Mouse (Mus musculus) midbrain, postnatal 0 days (tissue): ENCODE data around the gene Psip1. TPM values are rescaled to one million over a fixed set of nuclear protein-coding genes. Genes with fewer than 3 reads are reported as not detected.
A peak's percentile ranks its signal among the peaks of the same experiment; 100 is the strongest.

Experiments used
- ATAC-seq: fragments of 200-750 bp; cut with Nextera tagmentation; 2 replicates; pipeline ENCODE4 v1.8.0; 2017; ENCODE audit warnings: moderate number of reproducible peaks, mild to moderate bottlenecking, moderate TSS enrichment, moderate library complexity; ENCODE audit not compliant: low FRiP score
- DNase-seq: peaks from one replicate; pipeline ENCODE4 v3.0.0-alpha.2; 2015; ENCODE audit warnings: low spot score
- H3K27ac ChIP-seq: fragments of 300-500 bp; sonication (generic); 2 replicates; pipeline ENCODE4 v1.5.1; 2014; ENCODE audit warnings: low read depth, mild to moderate bottlenecking, low read length, mixed read lengths
- H3K27me3 ChIP-seq: fragments of 300-500 bp; sonication (generic); 2 replicates; pipeline ENCODE4 v1.6.1; 2014; ENCODE audit warnings: low read length, control low read depth, mixed read lengths; ENCODE audit not compliant: insufficient read depth
- H3K36me3 ChIP-seq: fragments of 300-500 bp; sonication (generic); 2 replicates; pipeline ENCODE4 v1.6.1; 2014; ENCODE audit warnings: low read length, control low read depth, mixed read lengths; ENCODE audit not compliant: insufficient read depth
- H3K4me1 ChIP-seq: fragments of 300-500 bp; sonication (generic); 2 replicates; pipeline ENCODE4 v1.6.1; 2014; ENCODE audit warnings: mild to moderate bottlenecking, control low read depth, antibody characterized with exemption, low read length, mixed read lengths; ENCODE audit not compliant: insufficient read depth
- H3K4me2 ChIP-seq: fragments of 300-500 bp; sonication (generic); 2 replicates; pipeline ENCODE4 v1.6.1; 2014; ENCODE audit warnings: low read depth, mild to moderate bottlenecking, low read length, mixed read lengths; ENCODE audit not compliant: poor library complexity, severe bottlenecking
- H3K4me3 ChIP-seq: fragments of 300-500 bp; sonication (generic); 2 replicates; pipeline ENCODE4 v1.5.1; 2014; ENCODE audit warnings: low read depth, mild to moderate bottlenecking, low read length, moderate library complexity
- H3K9ac ChIP-seq: fragments of 300-500 bp; sonication (generic); replicated peaks from 2 replicates; pipeline ENCODE4 v1.6.1; 2014; ENCODE audit warnings: mild to moderate bottlenecking, low read length, moderate library complexity, mixed read lengths; ENCODE audit not compliant: poor library complexity, severe bottlenecking
- H3K9me3 ChIP-seq: fragments of 300-500 bp; sonication (generic); 2 replicates; pipeline ENCODE4 v1.6.1; 2016; ENCODE audit warnings: low read length, control low read depth
- CTCF ChIP-seq: IDR thresholded peaks from 2 replicates; pipeline ENCODE4 v1.5.1; 2016; ENCODE audit warnings: antibody characterized with exemption, mild to moderate bottlenecking
- WGBS: fragments of 180-500 bp; shearing (Covaris S2); extraction: QIAGEN DNeasy Blood & Tissue Kit; methylation state at CpG from one replicate; pipeline ENCODE4 v1.1.7; 2014; 5-methylcytosine and 5-hydroxymethylcytosine counted together
- polyA plus RNA-seq: library from polyadenylated mRNA; unstranded; fragments of >200 nt; fragmentation: Nextera tagmentation; extraction: Ambion mirVana; gene quantifications from 2 replicates; pipeline ENCODE4 v1.2.1, GENCODE M21; 2015
- total RNA-seq: library from RNA; depleted of rRNA; stranded (reverse); fragments of >200 nt; gene quantifications from 2 replicates; pipeline ENCODE4 v1.2.3, GENCODE M21; 2014

Psip1 gene
- total and polyA plus RNA-seq, 2 experiments from 2014 or later = 206 to 320 TPM

DNA sequence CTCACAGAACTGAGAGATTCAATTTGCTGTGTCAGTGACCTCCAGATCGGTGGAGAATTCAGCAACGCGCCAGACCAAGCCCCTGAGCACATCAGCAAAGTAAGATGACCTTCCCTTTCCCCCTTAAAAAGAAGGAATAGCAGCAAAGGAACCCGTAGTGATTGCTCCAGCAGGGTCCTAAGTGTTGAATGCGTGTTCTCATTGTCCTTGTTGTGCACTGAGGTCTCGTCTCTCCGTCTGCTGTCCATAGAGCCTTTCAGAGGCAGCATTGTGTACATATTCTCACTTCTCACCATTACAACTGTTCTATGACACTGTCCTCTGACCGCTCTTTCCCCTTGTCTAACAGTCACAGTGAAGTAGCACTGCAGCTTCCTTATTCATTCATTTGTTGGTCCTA, 49.9 kb downstream of the Psip1 start:
- TF ChIP-seq CTCF = no peak
- no peak for ATAC-seq
- Histone ChIP-seq H3K4me2 (no peak overlapping the region), H3K9me3 (no peaks in the 10 kb centered on the region), H3K36me3 (peaks cover 23% of the 10 kb centered on the region), H3K4me1 (no peaks in the 10 kb centered on the region), H3K27me3 (no peaks in the 10 kb centered on the region), H3K4me3 (no peak overlapping the region), H3K9ac (no peak overlapping the region), H3K27ac (no peak overlapping the region)
- DNase-seq = no peak
- WGBS = 95% methylated on average over 8 of the region's 8 CpGs

DNA sequence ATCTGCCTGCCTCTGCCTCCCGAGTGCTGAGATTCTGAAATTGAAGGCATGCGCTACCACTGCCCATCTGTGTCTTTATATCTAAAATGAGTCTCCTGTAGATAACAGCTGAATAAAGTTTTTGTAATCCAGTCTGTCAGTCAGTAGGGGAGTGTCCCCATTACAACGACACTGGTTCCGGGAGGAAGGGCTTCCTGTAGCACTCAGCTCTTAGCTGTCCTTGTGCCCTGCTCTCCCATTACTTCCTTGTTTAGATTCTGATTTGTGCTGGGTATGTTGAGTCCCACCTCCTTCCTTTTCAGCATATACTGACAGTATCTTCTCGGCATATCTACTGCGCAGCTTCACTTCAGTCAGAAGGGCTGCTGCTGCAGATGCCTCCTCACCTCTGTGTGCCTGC, 53.4 kb downstream of the Psip1 start:
- Histone ChIP-seq H3K27ac (no peak overlapping the region), H3K4me3 (no peak overlapping the region), H3K27me3 (no peaks in the 10 kb centered on the region), H3K9ac (no peak overlapping the region), H3K36me3 (peaks cover 24% of the 10 kb centered on the region), H3K4me1 (no peaks in the 10 kb centered on the region), H3K4me2 (no peak overlapping the region), H3K9me3 (no peaks in the 10 kb centered on the region)
- DNase-seq (no peak), ATAC-seq (no peak)
- WGBS = 93% methylated on average over 6 of the region's 6 CpGs
- no peak for TF ChIP-seq CTCF

DNA sequence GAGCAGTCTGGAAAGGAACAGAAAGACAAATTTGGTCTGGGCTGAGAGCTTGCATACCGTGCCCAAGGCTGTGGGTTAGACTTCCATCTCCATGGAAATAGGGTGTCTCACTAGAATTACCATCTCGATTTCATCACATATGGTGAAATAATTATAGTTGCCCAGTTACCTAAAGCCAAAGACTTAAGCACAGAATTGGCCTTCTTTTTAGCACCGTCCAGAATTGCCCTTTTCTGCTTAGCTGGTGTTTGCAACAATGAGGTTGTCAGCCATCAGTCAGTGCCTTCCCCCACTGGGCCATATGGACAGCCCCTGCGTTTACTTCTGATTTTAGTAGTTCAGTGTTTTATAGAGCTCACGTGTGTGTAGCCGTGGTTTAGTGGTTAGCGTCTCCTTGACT, 54.3 kb downstream of the Psip1 start:
- no peak overlapping the region for H3K27ac ChIP-seq
- peaks cover 19% of the 10 kb centered on the region for H3K36me3 ChIP-seq
- ATAC-seq (no peak), DNase-seq (no peak)
- TF ChIP-seq CTCF = no peak
- H3K27me3 ChIP-seq = no peaks in the 10 kb centered on the region
- no peak overlapping the region for H3K4me2 ChIP-seq
- H3K9me3 ChIP-seq = no peaks in the 10 kb centered on the region
- H3K4me3 ChIP-seq = no peak overlapping the region
- WGBS = 88% methylated on average over 7 of the region's 7 CpGs
- no peaks in the 10 kb centered on the region for H3K4me1 ChIP-seq
- no peak overlapping the region for H3K9ac ChIP-seq

DNA sequence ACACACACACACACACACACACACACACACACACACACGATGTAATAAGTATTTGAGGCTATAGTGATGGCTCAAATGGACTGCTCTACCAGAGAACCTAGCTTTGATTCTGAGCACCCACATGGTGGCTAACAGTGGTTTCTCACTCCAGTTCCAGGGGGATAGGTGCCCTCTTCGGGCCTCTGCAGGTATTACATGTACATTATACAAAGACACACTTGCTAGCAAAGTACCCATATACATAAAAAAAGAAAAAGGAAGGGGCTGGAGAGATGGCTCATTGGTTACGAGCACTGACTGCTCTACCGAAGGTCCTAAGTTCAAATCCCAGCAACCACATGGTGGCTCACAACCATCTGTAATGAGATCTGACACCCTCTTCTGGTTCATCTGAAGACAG, 57.4 kb downstream of the Psip1 start:
- 94% methylated on average over 4 of the region's 4 CpGs for WGBS
- Histone ChIP-seq H3K9ac (no peak overlapping the region), H3K4me3 (no peak overlapping the region), H3K27ac (no peak overlapping the region), H3K36me3 (peaks cover 20% of the 10 kb centered on the region; the same call in 1 of the 2 replicates), H3K4me2 (no peak overlapping the region), H3K4me1 (no peaks in the 10 kb centered on the region), H3K9me3 (no peaks in the 10 kb centered on the region), H3K27me3 (no peaks in the 10 kb centered on the region)
- TF ChIP-seq CTCF = peak; percentile 47
- DNase-seq (no peak), ATAC-seq (no peak)

DNA sequence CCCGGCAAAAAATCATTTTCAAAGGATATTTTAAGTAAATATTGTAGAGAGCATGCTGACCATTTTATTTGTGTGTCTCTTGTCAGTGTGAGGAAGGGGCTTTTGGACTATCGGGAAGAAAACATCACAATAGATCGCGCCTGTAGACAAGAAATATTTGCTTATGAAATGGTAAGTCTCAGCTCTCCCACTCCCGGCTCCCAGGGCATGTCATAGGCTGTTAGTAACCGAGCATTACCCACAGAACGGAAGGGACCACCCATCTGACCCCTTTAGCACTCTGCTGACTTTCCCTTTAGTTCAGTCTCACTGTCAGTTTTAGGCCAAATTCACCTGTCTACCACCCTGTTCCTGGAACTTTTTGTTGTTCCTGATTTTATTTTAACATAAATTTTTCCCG, 58.6 kb downstream of the Psip1 start:
- H3K27ac ChIP-seq = no peak overlapping the region
- H3K36me3 ChIP-seq = peaks cover 24% of the 10 kb centered on the region; the same call in 1 of the 2 replicates
- no peaks in the 10 kb centered on the region for H3K27me3 ChIP-seq
- ATAC-seq (no peak), DNase-seq (no peak)
- H3K4me2 ChIP-seq = no peak overlapping the region
- no peak overlapping the region for H3K9ac ChIP-seq
- H3K4me1 ChIP-seq = no peaks in the 10 kb centered on the region
- WGBS = 97% methylated on average over 8 of the region's 8 CpGs
- no peak overlapping the region for H3K4me3 ChIP-seq
- H3K9me3 ChIP-seq = no peaks in the 10 kb centered on the region
- no peak for TF ChIP-seq CTCF

DNA sequence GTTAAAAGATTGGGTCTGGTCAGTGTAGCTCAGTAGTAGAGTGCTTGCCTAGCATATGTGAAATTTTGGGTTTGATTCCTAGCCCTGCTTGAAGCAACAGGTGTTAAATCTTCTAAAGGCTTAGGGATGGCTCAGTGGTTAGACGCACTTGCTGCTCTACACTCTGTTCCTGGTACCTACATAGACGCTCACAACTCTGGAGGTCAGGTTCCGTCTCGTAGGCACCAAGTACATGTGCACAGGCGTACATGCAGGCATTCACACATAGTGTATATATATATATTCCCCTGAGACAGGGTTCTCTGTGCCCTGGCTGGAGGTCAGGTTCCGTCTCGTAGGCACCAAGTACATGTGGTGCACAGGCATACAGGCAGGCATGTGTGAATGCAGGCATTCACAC, 59.1 kb downstream of the Psip1 start:
- Histone ChIP-seq H3K9me3 (no peaks in the 10 kb centered on the region), H3K36me3 (peaks cover 24% of the 10 kb centered on the region; the same call in 1 of the 2 replicates), H3K4me3 (no peak overlapping the region), H3K4me1 (no peaks in the 10 kb centered on the region), H3K9ac (no peak overlapping the region), H3K27me3 (no peaks in the 10 kb centered on the region), H3K4me2 (no peak overlapping the region), H3K27ac (no peak overlapping the region)
- WGBS = 97% methylated on average over 7 of the region's 7 CpGs
- no peak for TF ChIP-seq CTCF
- ATAC-seq (no peak), DNase-seq (no peak)
